Mouse (Mus musculus): ENCODE data around the gene Esrrb. TPM values are rescaled to one million over a fixed set of nuclear protein-coding genes. Genes with fewer than 3 reads are reported as not detected.

Gene Esrrb
- polyA plus RNA-seq, 1 experiment from 2014 or later = 2.7 TPM

DNA sequence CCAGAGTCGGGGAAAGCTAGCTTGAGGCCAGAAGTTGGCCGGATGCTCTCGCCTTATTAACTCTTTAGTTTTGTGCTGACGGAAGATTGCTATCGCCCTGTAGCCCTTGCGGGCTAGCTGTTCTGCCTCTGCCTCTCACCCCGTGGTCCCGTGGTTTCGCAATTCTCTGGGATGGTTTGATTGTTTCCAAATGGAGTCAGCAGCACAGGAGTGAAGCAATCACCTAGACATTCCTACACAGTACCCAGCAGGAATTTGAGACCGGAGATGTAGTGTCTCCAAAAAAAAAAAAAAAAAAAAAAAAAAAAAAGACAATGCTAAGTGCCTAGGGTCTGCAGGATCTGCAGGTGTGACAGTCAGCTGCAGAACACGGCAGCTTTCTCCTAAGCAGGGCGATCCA, 112.7 kb downstream of the Esrrb start:
- Histone ChIP-seq H3K4me3 (replicated peaks; ENCODE audit: low read length) (no peak overlapping the region), H3K9ac (no peak overlapping the region), H3K4me2 (replicated peaks) (no peak overlapping the region), H3K36me3 (replicated peaks; ENCODE audit: control insufficient read depth, insufficient read depth) (no peaks in the 10 kb centered on the region), H3K4me1 (replicated peaks; ENCODE audit: control insufficient read depth, insufficient read depth, low read length) (no peaks in the 10 kb centered on the region), H3K27ac (no peak overlapping the region), H3K9me3 (ENCODE audit: control insufficient read depth, low read length) (no peaks in the 10 kb centered on the region), H3K27me3 (ENCODE audit: control insufficient read depth, insufficient read depth, low read length) (no peaks in the 10 kb centered on the region)
- DNase-seq (ENCODE audit: low spot score) (no peak), ATAC-seq (ENCODE audit: low FRiP score) (no peak)
- WGBS = 73% methylated on average over 12 of the region's 12 CpGs

DNA sequence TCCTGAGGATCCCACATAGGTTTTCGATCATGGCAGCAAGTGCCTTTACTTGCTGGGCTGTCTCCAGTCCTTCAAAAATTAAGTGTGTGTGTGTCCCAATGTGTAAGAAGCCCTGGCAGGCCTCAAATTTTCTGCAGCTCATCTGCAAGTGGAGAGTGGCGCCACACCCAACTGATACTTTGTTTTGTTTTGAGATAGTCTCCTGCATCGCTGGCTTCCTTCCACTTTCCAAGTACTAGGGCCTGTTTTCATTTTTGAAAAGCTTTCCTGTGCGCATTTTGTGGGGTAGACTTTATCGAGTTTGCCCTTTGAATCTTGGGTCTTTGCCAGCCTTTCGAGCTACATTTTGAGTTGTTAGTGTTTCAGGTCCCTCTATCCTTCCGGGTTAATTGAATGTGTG, 115.1 kb downstream of the Esrrb start:
- Histone ChIP-seq H3K9me3 (ENCODE audit: control insufficient read depth, low read length) (no peaks in the 10 kb centered on the region), H3K27me3 (ENCODE audit: control insufficient read depth, insufficient read depth, low read length) (no peaks in the 10 kb centered on the region), H3K4me3 (replicated peaks; ENCODE audit: low read length) (no peak overlapping the region), H3K9ac (no peak overlapping the region), H3K36me3 (replicated peaks; ENCODE audit: control insufficient read depth, insufficient read depth) (no peaks in the 10 kb centered on the region), H3K27ac (no peak overlapping the region), H3K4me2 (replicated peaks) (no peak overlapping the region), H3K4me1 (replicated peaks; ENCODE audit: control insufficient read depth, insufficient read depth, low read length) (no peaks in the 10 kb centered on the region)
- ATAC-seq (ENCODE audit: low FRiP score) (no peak), DNase-seq (ENCODE audit: low spot score) (no peak)
- 89% methylated on average over 7 of the region's 7 CpGs for WGBS

DNA sequence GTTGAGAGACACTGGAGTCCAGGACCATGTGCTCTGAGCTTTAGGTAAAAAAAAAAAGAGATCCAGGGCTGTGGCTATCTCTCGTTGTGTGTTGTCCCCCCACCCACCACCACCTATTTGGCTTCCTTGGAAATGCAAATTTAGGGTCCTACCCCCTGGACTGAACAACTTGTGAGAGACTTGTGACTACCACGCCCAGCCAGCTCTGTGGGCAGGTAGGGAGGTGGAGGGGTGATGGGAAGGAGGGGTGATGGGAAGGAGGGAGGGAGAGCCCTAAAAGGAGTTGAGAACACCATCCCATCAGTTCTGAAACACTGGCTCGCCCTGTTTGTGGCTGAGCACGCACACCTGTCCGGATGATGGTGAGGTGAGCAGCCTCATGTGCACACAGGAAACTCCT, 118.0 kb downstream of the Esrrb start:
- Histone ChIP-seq H3K9ac (no peak overlapping the region), H3K9me3 (ENCODE audit: control insufficient read depth, low read length) (no peaks in the 10 kb centered on the region), H3K4me3 (replicated peaks; ENCODE audit: low read length) (no peak overlapping the region), H3K27ac (no peak overlapping the region), H3K4me1 (replicated peaks; ENCODE audit: control insufficient read depth, insufficient read depth, low read length) (no peaks in the 10 kb centered on the region), H3K36me3 (replicated peaks; ENCODE audit: control insufficient read depth, insufficient read depth) (no peaks in the 10 kb centered on the region), H3K4me2 (replicated peaks) (no peak overlapping the region), H3K27me3 (ENCODE audit: control insufficient read depth, insufficient read depth, low read length) (no peaks in the 10 kb centered on the region)
- 77% methylated on average over 5 of the region's 5 CpGs for WGBS
- no peak for DNase-seq (ENCODE audit: low spot score)
- no peak for ATAC-seq (ENCODE audit: low FRiP score)

DNA sequence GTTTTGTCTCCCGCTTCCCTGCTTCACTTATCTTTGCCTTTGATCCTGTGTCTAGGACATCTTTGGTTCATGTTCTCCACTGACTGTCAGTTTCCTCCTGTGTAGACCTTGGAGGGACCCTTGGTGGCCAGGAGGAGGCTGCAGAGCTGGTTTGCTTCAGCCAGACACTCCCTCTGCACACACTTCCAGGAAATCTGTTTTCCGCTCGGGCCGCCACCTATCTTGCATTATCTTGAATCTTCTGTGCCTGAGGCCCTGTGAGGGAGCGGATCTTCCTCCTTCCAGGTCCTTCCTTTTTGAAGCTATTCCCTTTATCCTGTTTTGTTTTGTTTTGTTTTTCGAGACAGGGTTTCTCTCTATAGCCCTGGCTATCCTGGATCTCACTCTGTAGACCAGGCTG, 121.1 kb downstream of the Esrrb start:
- Histone ChIP-seq H3K4me1 (replicated peaks; ENCODE audit: control insufficient read depth, insufficient read depth, low read length) (no peaks in the 10 kb centered on the region), H3K4me3 (replicated peaks; ENCODE audit: low read length) (no peak overlapping the region), H3K27ac (no peak overlapping the region), H3K9me3 (ENCODE audit: control insufficient read depth, low read length) (no peaks in the 10 kb centered on the region), H3K9ac (no peak overlapping the region), H3K36me3 (replicated peaks; ENCODE audit: control insufficient read depth, insufficient read depth) (no peaks in the 10 kb centered on the region), H3K4me2 (replicated peaks) (no peak overlapping the region), H3K27me3 (ENCODE audit: control insufficient read depth, insufficient read depth, low read length) (no peaks in the 10 kb centered on the region)
- 89% methylated on average over 6 of the region's 6 CpGs for WGBS
- no peak for ATAC-seq (ENCODE audit: low FRiP score)
- DNase-seq (ENCODE audit: low spot score) = no peak

DNA sequence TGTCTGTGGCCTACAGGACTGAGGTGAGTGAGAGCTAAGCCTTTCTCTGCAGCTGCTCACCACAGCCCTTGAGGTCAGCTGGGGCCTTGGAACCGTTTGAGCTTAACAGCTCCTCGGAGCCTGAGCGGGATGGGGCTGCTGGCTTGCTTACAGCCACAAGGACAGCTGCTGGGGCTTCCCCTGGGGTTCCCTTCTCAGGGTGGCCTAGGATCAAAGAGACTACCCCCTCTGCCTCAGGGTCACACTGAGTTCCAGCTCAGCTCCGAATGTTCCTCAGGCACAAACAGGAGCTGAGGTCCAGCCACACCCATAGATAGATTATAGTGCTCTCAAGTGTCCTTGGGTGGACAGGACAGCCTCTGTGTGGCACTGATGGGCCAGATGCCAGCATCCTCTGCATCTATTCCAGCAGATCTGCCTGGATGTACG, 122.5 kb downstream of the Esrrb start:
- H3K9me3 ChIP-seq (ENCODE audit: control insufficient read depth, low read length) = no peaks in the 10 kb centered on the region
- no peak overlapping the region for H3K4me3 ChIP-seq (replicated peaks; ENCODE audit: low read length)
- no peaks in the 10 kb centered on the region for H3K36me3 ChIP-seq (replicated peaks; ENCODE audit: control insufficient read depth, insufficient read depth)
- H3K4me2 ChIP-seq (replicated peaks) = no peak overlapping the region
- DNase-seq (ENCODE audit: low spot score) (no peak), ATAC-seq (ENCODE audit: low FRiP score) (no peak)
- H3K27me3 ChIP-seq (ENCODE audit: control insufficient read depth, insufficient read depth, low read length) = no peaks in the 10 kb centered on the region
- no peak overlapping the region for H3K9ac ChIP-seq
- H3K27ac ChIP-seq = no peak overlapping the region
- WGBS = 51% methylated on average over 5 of the region's 5 CpGs
- no peaks in the 10 kb centered on the region for H3K4me1 ChIP-seq (replicated peaks; ENCODE audit: control insufficient read depth, insufficient read depth, low read length)

DNA sequence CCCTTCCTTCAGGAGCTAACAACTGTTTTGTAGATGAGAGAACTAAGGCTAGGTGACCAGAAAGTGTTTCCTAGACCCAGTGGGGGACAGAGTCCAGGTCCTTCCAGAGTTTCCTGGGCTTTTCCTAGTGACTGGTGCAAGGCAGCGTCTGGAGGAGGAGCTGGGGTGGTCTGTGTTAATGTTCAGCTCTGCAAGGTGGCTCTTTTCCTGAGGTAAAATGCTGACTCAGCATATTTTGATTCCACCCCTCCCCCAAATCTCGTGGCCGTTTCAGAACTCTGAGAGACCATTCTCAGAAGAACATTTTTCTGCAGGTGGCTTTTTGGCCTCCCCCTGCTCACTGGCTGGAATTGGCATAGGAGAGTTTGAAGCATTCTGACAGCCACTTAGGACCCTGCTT, 127.1 kb downstream of the Esrrb start:
- ATAC-seq (ENCODE audit: low FRiP score) (no peak), DNase-seq (ENCODE audit: low spot score) (no peak)
- no peak overlapping the region for H3K27ac ChIP-seq
- no peak overlapping the region for H3K4me2 ChIP-seq (replicated peaks)
- no peaks in the 10 kb centered on the region for H3K9me3 ChIP-seq (ENCODE audit: control insufficient read depth, low read length)
- H3K27me3 ChIP-seq (ENCODE audit: control insufficient read depth, insufficient read depth, low read length) = no peaks in the 10 kb centered on the region
- H3K9ac ChIP-seq = no peak overlapping the region
- 0 out of 2 replicates have a peak, but pooled peaks cover 9% of the 10 kb centered on the region for H3K4me1 ChIP-seq (replicated peaks; ENCODE audit: control insufficient read depth, insufficient read depth, low read length)
- H3K4me3 ChIP-seq (replicated peaks; ENCODE audit: low read length) = no peak overlapping the region
- WGBS = 71% methylated on average over 3 of the region's 3 CpGs
- H3K36me3 ChIP-seq (replicated peaks; ENCODE audit: control insufficient read depth, insufficient read depth) = no peaks in the 10 kb centered on the region

DNA sequence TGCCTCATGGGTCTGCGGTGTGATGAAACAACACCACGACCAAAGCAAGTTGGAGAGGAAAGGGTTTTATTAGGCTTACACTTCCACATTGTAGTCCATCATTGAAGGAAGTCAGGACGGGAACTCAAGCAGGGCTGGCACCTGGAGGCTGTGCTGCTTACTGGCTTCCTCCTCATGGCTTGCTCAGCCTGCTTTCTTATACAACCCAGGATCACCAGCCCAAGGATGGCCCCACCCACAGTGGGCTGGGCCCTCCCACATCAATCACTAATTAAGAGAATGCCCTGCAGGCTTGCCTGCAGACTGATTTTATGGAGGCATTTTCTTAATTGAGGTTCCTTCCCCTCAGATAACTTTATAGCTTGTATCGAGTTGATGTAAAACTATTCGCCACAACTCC, 129.1 kb downstream of the Esrrb start:
- Histone ChIP-seq H3K27me3 (ENCODE audit: control insufficient read depth, insufficient read depth, low read length) (no peaks in the 10 kb centered on the region), H3K4me3 (replicated peaks; ENCODE audit: low read length) (no peak overlapping the region), H3K9ac (no peak overlapping the region), H3K4me2 (replicated peaks) (no peak overlapping the region), H3K9me3 (ENCODE audit: control insufficient read depth, low read length) (no peaks in the 10 kb centered on the region), H3K36me3 (replicated peaks; ENCODE audit: control insufficient read depth, insufficient read depth) (no peaks in the 10 kb centered on the region), H3K4me1 (replicated peaks; ENCODE audit: control insufficient read depth, insufficient read depth, low read length) (0 out of 2 replicates have a peak, but pooled peaks cover 9% of the 10 kb centered on the region), H3K27ac (no peak overlapping the region)
- WGBS = 86% methylated on average over 5 of the region's 5 CpGs
- ATAC-seq (ENCODE audit: low FRiP score) (no peak), DNase-seq (ENCODE audit: low spot score) (no peak)

DNA sequence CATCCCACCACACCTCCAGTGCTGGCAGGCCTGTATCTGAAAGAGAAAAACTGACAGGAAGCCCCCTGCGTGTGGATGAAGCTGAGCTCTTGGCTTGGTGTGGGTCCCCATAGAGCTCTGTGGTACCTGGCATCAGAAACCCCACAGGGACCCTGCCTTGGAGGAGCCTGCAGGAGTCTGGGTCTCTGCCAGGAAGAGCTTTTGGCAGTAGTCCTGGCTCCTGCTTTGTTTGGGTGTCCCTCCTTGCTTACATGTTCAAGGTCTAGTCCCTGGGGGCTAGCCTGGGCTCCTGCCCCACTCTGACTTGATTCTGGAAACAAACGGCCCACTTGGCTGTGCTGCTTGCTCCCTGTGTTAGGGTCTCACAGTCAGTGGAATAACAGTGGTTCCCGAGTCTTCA, 130.6 kb downstream of the Esrrb start:
- no peak overlapping the region for H3K4me3 ChIP-seq (replicated peaks; ENCODE audit: low read length)
- 78% methylated on average over 3 of the region's 3 CpGs for WGBS
- H3K9me3 ChIP-seq (ENCODE audit: control insufficient read depth, low read length) = no peaks in the 10 kb centered on the region
- no peak for ATAC-seq (ENCODE audit: low FRiP score)
- no peaks in the 10 kb centered on the region for H3K27me3 ChIP-seq (ENCODE audit: control insufficient read depth, insufficient read depth, low read length)
- no peak overlapping the region for H3K4me2 ChIP-seq (replicated peaks)
- no peaks in the 10 kb centered on the region for H3K36me3 ChIP-seq (replicated peaks; ENCODE audit: control insufficient read depth, insufficient read depth)
- H3K4me1 ChIP-seq (replicated peaks; ENCODE audit: control insufficient read depth, insufficient read depth, low read length) = 0 out of 2 replicates have a peak, but pooled peaks cover 9% of the 10 kb centered on the region
- H3K9ac ChIP-seq = no peak overlapping the region
- no peak overlapping the region for H3K27ac ChIP-seq
- no peak for DNase-seq (ENCODE audit: low spot score)

DNA sequence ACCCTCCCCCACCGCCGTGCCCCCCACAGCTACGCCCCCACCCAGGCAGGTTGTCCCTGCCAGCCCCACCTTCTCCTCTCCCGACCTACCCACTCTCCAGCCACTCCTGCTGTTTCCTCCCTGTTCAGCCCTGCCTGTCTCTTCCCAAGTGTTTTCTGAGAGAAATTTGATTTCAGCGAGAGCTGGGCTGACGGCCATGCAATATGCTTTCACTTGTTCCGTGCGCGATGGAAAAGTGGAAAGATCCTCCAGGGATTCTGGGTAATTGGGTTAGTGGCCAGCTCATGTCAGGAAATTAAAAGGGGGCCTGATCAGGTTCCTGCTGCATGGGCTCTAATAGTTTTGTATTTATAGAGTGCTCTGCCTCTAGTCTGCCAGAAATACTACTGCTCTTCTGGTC, 131.9 kb downstream of the Esrrb start:
- H3K27ac ChIP-seq = peak overlapping the region; percentile 38
- peak overlapping the region; percentile 15 for H3K4me2 ChIP-seq (replicated peaks)
- no peaks in the 10 kb centered on the region for H3K9me3 ChIP-seq (ENCODE audit: control insufficient read depth, low read length)
- no peak overlapping the region for H3K9ac ChIP-seq
- no peaks in the 10 kb centered on the region for H3K27me3 ChIP-seq (ENCODE audit: control insufficient read depth, insufficient read depth, low read length)
- 33% methylated on average over 9 of the region's 9 CpGs for WGBS
- ATAC-seq (ENCODE audit: low FRiP score) (0 out of 2 replicates have a peak, but pooled peaks have one; percentile 31), DNase-seq (ENCODE audit: low spot score) (peak; percentile 70)
- no peak overlapping the region for H3K4me3 ChIP-seq (replicated peaks; ENCODE audit: low read length)
- H3K4me1 ChIP-seq (replicated peaks; ENCODE audit: control insufficient read depth, insufficient read depth, low read length) = 0 out of 2 replicates have a peak, but pooled peaks cover 9% of the 10 kb centered on the region
- H3K36me3 ChIP-seq (replicated peaks; ENCODE audit: control insufficient read depth, insufficient read depth) = no peaks in the 10 kb centered on the region

DNA sequence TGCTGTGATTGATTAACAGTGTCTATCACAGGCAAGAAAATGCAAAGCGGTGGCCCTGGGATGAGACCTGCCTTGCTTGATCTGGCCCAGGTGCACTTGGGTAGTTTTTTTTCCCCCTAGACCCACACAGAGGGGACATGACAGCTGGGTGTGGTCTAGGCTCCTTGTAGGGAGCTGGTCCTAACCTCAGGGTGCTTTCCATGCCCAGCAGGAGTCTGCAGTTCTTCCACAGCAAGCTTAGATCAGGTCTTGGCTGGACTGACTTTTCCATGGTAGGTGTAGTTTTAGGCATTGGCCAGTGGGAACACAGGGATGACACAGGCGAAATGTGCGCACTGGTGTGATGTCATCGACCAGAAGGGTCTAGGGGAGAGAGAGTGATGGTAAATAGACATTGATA, 136.2 kb downstream of the Esrrb start:
- Histone ChIP-seq H3K36me3 (replicated peaks; ENCODE audit: control insufficient read depth, insufficient read depth) (no peaks in the 10 kb centered on the region), H3K9ac (no peak overlapping the region), H3K4me2 (replicated peaks) (no peak overlapping the region), H3K27me3 (ENCODE audit: control insufficient read depth, insufficient read depth, low read length) (no peaks in the 10 kb centered on the region), H3K27ac (no peak overlapping the region), H3K4me3 (replicated peaks; ENCODE audit: low read length) (no peak overlapping the region), H3K9me3 (ENCODE audit: control insufficient read depth, low read length) (no peaks in the 10 kb centered on the region), H3K4me1 (replicated peaks; ENCODE audit: control insufficient read depth, insufficient read depth, low read length) (0 out of 2 replicates have a peak, but pooled peaks cover 9% of the 10 kb centered on the region)
- DNase-seq (ENCODE audit: low spot score) (no peak), ATAC-seq (ENCODE audit: low FRiP score) (no peak)
- WGBS = 94% methylated on average over 4 of the region's 4 CpGs
